Mouse (Mus musculus) neutrophil, adult 65 days (primary cell): ENCODE measurements around the gene Hspbp1. TPM values are rescaled to one million over a fixed set of nuclear protein-coding genes. Genes with fewer than 3 reads are reported as not detected.

Experiments
- total RNA-seq: library from RNA; stranded (reverse); gene quantifications from 2 replicates; pipeline ENCODE4 v1.2.4, GENCODE M21; 2023

Hspbp1 gene
- total RNA-seq: 14.1 and 21.6 TPM in 2 replicates

GRCm38 (mm10) chr7:4684632-4685417 is at the start of gene Hspbp1:
Gene Hspbp1, minus strand, starts transcription at chr7:4685068.

GRCm38 (mm10) chr7:4725169-4725568 is 40.3 kb upstream of the Hspbp1 start, which contains the start of gene Tmem150b:
Gene Tmem150b, minus strand, starts transcription at chr7:4725249.

DNA sequence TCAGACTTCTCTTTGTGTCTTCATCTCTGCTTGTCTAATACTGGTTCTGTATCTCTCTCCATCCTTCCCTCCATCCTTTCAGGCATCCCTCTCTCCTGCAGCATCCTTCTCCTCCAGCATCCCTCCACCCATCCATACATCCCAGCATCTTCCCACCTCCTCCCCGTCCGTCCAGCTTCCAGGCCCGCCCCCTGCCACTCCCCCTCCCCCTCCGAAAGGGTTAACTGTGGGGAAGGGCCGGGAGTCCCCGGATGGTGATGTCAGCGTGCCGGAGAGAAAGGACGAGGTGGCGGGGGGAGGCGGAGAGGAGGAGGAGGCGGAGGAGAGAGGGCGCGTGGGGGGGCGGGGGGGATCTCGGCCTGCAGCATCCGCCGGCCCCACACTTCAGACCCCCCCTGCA is 5.5 kb upstream of the Hspbp1 start, which contains the start of gene Brsk1:
Gene Brsk1 (plus strand): TSS at position 218 of the 400 bp plus-strand sequence.

GRCm38 (mm10) chr7:4658912-4659551 is 25.8 kb downstream of the Hspbp1 start, which contains the start of gene Ppp6r1:
Gene Ppp6r1, minus strand, starts transcription at chr7:4659019.

DNA sequence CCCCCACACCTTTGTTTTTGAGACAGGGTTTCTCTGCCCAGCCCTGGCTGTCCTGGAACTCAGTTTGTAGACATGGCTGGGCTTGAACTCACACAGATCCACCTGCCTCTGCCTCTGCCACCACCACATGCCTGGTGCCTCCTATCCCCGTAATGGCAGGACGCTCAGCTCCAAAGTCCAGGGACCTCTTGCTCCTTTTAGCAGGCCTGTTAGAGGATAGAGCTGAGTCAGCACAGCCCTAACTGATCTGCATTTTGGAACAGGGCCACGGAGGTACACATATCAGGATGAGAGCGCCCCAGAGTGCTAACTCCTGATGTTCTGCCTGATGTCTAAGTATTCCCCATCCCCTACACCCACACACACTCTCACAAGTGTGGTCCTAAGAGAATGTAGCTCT is 53.8 kb downstream of the Hspbp1 start, which contains the start of gene Tmem86b:
Gene Tmem86b (minus strand): TSS at position 392 of the 400 bp plus-strand sequence.

Other genes starting within 250 kb of the Hspbp1 start
- gene Rdh13, start 239.4 kb downstream of the Hspbp1 start, total RNA-seq: 1.8 and 3.3 TPM in 2 replicates
- gene Eps8l1, start 224.4 kb downstream of the Hspbp1 start, total RNA-seq: 2.8 and 9.7 TPM in 2 replicates
- 249 and 345 TPM in 2 replicates for gene Ppp1r12c, start 183.4 kb downstream of the Hspbp1 start, total RNA-seq
- 7.6 and 10.7 TPM in 2 replicates for gene Tnnt1, start 168.7 kb downstream of the Hspbp1 start, total RNA-seq
- gene Tnni3, start 160.8 kb downstream of the Hspbp1 start, total RNA-seq: 1.1 TPM in 1 of 2 replicates, not detected in the other
- 0.23 and 0.28 TPM in 2 replicates for gene Dnaaf3, start 152.6 kb downstream of the Hspbp1 start, total RNA-seq
- not detected in 2 replicates for gene Syt5, start 137.5 kb downstream of the Hspbp1 start, total RNA-seq
- 0.18 TPM in 1 of 2 replicates, not detected in the other for gene Ptprh, start 81.0 kb downstream of the Hspbp1 start, total RNA-seq
- 19.8 and 28.6 TPM in 2 replicates for gene Tmem86b, start 53.6 kb downstream of the Hspbp1 start, total RNA-seq
- gene Ppp6r1, start 26.0 kb downstream of the Hspbp1 start, total RNA-seq: 161 and 201 TPM in 2 replicates
- gene Brsk1, start 5.5 kb upstream of the Hspbp1 start, total RNA-seq: not detected in 2 replicates
- 8.8 and 12.9 TPM in 2 replicates for gene Tmem150b, start 40.2 kb upstream of the Hspbp1 start, total RNA-seq
- gene Kmt5c, start 55.0 kb upstream of the Hspbp1 start, total RNA-seq: 70.4 and 103 TPM in 2 replicates
- 11.2 and 13.4 TPM in 2 replicates for gene Cox6b2, start 68.0 kb upstream of the Hspbp1 start, total RNA-seq
- gene Fam71e2, start 86.2 kb upstream of the Hspbp1 start, total RNA-seq: not detected in 2 replicates
- not detected in 2 replicates for gene Il11, start 97.8 kb upstream of the Hspbp1 start, total RNA-seq
- gene Tmem190, start 97.9 kb upstream of the Hspbp1 start, total RNA-seq: not detected in 2 replicates
- 0.95 and 2.3 TPM in 2 replicates for gene Tmem238, start 104.6 kb upstream of the Hspbp1 start, total RNA-seq
- gene Rpl28, start 107.8 kb upstream of the Hspbp1 start, total RNA-seq: 636 and 649 TPM in 2 replicates
- 188 and 216 TPM in 2 replicates for gene Ube2s, start 127.5 kb upstream of the Hspbp1 start, total RNA-seq
- gene Shisa7, start 159.6 kb upstream of the Hspbp1 start, total RNA-seq: 1.0 TPM in 1 of 2 replicates, not detected in the other
- 4.1 and 4.4 TPM in 2 replicates for gene Isoc2b, start 185.2 kb upstream of the Hspbp1 start, total RNA-seq
- 6.0 and 6.2 TPM in 2 replicates for gene Isoc2a, start 192.1 kb upstream of the Hspbp1 start, total RNA-seq
- not detected in 2 replicates for gene Gm36210, start 221.4 kb upstream of the Hspbp1 start, total RNA-seq
- 13.2 and 16.2 TPM in 2 replicates for gene Zfp628, start 230.1 kb upstream of the Hspbp1 start, total RNA-seq
- 1.7 and 1.9 TPM in 2 replicates for gene Nat14, start 237.0 kb upstream of the Hspbp1 start, total RNA-seq
- 0.44 TPM in 1 of 2 replicates, not detected in the other for gene Ssc5d, start 240.7 kb upstream of the Hspbp1 start, total RNA-seq